Mouse (Mus musculus) embryo, embryonic 10.5 days (tissue): Measurements from ENCODE around the gene Metap1d.
A peak's percentile ranks its signal among the peaks of the same experiment; 100 is the strongest.

Source experiments
- DNase-seq: peaks from one replicate; pipeline ENCODE4 v3.0.0-alpha.2; 2015; ENCODE audit warnings: low spot score

Gene Metap1d

DNA sequence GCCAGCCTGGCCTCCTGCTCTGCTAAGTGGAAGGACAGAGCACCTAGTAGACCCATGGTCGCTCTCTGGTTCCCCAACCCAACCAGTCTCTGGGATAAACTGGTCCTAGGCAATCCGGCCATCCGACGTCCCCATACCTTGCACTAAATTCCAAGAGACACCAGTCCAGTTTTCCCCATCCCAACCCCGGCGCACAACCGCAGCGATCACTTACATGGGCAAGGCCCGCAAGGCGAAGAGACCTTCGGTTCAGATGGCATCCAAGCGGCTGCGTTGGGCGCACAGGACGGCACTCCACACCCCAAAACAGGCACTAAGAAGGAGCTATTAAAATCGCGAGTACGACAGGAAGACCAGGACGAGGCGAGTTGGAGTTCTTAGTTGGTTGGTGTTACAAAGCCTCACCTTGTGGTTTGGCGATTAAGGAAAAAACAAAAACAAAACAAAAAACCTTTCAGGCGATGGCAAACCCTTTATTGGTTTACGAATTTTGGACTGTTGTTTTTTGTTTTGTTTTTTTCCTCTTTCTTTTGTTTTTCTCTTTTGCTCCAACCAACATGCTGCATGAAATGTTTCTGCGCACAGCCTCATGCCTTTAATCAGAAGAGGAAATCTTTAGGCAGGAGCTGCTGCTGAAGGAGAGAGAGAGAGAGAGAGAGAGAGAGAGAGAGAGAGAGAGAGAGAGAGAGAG lies 74.4 kb downstream of the Metap1d start:
- peak; percentile 49 for DNase-seq

DNA sequence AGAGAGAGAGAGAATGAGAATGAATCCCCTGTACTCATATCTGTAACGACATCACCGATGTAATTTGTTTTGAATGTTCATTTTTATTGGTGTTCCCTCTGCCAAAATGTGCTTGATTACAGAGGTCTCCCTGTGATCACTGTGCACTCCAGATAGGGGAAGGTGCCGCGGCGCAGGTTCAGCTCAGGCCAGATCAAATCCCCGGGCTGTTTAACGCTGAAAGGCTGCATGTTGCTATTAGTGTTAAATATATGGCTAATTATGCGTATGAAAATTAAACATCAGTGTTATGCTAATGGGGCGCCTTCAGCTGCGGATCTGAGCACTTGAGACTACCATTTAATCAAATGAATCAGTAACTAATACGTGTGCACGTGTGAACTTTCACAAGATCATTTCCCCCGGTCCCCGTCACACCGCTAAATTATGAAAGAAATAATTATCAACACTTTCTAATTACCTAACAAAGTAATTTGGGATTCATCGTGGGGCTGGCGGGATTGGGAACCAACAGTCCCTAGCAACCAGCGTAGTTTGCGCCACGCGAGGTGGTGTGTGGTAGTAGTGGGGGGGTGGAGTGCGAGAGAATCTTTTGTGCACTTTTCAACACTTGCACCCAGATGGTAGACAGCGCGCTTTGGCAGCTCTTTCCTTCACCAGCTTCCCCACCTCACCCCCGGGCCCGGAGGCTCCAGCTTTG lies 75.1 kb downstream of the Metap1d start, which contains the start of gene Dlx1:
Dlx1 (plus strand) TSS at position 100 of the 700 bp plus-strand sequence.
- peak; percentile 51 for DNase-seq

DNA sequence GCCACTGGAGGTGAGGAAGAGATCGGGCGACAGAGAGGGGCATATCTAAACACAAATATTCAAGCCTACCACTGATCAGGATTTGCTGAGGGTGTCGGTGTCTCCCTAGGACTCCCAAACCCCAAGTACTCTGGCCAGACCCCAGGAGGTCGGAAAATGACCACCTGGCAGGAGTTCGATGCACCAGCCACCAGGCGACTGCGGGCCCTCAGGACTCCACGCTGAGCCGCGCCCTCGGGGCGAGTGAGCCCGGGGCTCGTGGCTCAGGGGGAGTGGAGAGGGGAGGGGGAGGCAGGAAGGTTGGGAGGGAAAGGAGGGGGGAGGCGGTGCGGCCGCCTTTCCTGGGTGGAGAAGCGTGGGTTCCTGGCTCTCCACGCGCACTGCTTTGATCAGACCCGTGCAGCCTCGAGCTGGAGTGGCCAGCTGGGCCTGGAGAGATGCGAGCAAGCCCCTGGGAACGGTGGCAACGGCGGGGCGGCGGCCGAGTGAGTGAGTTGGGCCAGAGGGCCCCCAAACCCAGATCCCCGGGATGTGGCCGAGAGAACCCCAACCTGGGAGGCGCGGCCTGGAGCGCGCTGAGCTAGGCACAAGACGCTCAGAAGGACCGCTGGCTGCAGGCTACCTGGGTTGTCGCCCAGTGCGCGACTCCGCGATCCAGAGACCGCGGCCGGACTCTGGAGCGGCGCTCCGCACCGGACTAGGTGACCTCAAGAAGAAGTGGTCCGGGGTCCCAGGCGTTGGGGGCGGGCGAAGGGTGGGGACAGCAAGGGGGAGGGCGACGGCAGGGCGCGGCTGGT lies 75.8 kb downstream of the Metap1d start:
- no peak for DNase-seq

DNA sequence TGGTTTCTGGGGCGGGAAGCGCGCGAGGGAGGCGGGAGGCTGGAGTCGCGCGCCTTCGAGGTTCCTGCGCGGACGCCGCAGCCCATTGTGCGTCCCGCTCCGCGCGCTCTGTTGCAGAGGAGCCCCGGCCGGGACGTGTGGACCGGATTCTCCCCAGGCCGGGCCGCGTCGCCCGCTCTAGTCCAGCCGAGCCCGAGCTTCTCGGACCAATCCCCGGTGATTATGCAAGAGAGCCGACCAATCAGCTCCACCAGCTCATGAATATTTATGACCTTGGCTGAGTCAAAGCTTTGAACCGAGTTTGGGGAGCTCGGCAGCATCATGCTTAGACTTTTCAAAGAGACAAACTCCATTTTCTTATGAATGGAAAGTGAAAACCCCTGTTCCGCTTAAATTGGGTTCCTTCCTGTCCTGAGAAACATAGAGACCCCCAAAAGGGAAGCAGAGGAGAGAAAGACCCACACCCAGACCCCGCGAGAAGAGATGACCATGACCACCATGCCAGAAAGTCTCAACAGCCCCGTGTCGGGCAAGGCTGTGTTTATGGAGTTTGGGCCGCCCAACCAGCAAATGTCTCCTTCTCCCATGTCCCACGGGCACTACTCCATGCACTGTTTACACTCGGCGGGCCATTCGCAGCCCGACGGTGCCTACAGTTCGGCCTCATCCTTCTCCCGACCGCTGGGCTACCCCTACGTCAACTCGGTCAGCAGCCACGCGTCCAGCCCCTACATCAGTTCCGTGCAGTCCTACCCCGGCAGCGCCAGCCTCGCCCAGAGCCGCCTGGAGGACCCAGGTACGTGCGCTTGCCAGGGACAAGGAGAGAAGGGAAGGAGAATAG lies 76.7 kb downstream of the Metap1d start:
- DNase-seq = peak; percentile 95

DNA sequence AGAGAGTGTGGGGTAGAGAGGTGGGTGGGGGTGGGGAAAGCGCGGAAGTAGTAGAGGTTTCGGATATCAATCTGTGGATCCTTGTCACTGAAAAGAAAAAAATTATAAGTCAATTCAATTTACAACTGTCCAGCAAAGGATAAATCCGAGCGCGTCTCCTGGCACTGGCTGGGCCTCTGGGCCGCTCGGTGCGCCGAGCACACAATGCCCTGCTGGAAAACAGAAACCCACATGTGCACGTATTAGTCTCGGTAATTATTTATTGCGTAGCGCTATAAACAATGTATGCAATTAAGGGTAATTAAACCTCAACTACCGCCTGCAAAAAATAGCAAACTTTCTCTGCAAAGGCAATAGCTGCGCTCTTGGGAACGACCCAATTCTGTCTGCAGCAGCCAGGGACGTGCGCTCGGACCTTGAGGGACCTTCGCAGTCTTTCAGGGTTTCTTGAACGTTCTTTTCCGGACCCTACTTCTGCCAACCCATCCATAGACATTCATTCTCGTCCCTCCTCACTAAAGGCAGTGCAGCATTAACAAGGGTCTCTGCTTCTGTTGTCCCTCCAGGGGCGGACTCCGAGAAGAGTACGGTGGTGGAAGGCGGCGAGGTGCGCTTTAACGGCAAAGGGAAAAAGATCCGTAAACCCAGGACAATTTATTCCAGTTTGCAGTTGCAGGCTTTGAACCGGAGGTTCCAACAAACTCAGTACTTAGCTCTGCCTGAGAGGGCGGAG lies 77.5 kb downstream of the Metap1d start:
- peak; percentile 55 for DNase-seq

DNA sequence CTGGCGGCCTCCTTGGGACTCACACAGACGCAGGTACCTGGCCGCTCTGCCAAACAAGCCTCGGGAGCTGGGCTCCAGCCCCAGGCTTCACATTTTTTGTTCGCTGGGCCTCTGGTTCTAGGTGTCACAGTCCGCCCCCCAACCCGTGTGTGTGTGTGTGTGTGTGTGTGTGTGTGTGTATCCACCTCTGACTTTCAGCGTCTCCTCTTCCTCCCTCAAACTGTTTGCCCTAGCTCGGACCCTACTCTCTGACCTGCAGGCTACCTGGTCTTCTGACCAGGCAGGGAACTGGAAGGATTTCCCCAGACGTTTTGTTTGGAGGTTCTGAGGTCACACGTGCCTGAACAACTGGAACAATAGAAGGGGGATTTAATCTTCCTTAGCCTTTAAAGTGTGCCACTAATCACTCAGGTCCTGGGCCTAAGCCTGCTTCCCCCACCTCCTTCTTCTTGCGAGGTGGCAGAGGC lies 78.1 kb downstream of the Metap1d start:
- DNase-seq = peak; percentile 55

DNA sequence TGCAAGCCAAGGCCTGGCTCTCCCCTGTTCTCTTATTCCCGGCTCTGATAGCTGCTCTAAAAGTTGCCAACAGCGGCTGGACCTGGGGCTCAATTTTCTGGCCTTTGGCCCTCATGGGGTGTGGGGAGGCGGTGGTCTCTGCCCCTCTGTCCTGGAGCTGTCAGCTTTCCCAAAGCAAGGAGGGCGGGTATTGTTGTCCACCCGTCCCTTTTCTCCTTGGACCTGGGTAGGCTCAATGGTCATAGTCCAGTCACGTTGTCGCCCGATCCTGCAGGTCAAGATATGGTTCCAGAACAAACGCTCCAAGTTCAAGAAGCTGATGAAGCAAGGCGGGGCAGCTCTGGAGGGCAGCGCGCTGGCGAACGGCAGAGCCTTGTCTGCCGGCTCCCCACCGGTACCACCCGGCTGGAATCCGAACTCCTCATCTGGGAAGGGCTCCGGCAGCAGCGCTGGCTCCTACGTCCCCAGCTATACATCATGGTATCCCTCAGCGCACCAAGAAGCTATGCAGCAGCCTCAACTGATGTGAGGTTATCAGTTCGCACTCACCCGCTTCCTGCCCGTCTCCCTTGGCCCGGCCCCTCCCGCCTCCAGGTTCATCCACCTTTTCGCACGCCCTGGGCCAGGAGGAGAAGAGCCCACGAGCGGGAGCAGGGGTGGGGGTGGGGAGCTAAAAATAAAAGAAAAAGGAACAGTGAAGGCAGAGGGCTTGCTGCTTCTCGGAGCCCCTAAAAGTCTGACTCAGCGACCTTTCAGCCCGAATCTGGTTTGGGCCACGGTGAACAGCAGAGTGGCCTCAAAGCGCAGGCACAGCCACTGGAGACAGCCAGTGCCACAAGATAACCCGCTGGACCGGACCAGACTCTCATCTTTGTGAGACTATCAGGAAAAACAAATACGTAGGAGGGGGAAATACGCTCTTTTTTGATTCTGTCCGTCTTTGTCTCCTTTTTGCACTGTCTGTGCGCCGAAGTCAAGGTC lies 79.2 kb downstream of the Metap1d start:
- peak; percentile 52 for DNase-seq

DNA sequence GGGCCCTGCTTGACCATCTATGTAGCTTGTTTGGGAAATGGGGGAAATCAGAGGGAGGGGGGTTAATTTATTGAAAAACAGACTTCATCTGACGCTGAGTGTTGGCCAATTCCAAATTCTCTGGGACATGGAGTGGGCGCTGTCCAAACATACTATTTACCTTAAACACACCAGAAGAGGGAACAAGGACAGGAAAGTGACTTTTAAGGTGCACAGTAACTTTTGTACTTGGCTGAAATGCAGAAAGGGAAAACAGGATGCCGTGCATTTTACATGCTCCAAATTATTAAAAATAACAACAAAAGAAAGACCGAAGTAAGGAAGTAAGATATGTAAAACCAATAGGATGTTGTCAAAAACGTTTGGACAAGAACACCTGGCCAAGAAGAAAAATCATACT lies 80.0 kb downstream of the Metap1d start:
- peak; percentile 53 for DNase-seq

DNA sequence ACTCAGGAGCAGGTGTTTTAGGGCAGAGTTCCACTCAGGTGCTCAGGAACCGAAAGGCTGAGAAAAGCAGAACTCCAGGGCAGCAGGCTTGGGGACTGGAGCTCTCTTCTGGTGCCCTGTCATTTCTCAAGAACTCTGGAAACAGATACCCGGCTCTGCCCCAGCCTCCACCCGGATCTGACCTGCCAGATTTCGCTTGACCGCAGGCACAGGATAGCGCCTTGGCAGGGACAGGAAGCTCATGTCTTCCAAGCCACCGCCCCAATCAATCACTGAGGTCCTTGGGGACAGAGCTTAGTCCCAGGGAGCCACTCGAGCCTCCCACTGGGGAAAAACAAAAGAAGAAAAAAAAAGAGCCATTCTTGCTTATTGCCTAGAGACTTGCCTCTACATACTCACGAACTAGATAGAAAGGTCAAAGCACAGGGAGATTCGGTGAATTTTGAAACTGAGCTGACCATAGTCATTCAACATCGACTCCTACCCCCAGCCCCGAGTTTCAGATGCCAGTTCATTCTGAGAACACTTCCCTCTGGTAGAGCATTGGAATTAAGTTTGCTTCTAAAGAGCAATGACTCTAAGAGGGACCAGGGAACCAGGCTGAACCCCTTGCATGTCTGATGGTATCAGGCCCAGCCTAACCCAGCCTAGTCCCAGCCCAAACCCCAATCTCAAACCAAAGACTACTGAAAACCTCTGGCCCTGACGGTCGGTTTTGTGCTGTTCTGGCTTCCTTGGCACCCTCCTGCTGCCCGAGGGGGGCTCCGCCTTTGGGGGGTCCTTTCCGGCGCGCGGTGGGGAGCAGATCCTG lies 81.4 kb downstream of the Metap1d start:
- peak; percentile 57 for DNase-seq

DNA sequence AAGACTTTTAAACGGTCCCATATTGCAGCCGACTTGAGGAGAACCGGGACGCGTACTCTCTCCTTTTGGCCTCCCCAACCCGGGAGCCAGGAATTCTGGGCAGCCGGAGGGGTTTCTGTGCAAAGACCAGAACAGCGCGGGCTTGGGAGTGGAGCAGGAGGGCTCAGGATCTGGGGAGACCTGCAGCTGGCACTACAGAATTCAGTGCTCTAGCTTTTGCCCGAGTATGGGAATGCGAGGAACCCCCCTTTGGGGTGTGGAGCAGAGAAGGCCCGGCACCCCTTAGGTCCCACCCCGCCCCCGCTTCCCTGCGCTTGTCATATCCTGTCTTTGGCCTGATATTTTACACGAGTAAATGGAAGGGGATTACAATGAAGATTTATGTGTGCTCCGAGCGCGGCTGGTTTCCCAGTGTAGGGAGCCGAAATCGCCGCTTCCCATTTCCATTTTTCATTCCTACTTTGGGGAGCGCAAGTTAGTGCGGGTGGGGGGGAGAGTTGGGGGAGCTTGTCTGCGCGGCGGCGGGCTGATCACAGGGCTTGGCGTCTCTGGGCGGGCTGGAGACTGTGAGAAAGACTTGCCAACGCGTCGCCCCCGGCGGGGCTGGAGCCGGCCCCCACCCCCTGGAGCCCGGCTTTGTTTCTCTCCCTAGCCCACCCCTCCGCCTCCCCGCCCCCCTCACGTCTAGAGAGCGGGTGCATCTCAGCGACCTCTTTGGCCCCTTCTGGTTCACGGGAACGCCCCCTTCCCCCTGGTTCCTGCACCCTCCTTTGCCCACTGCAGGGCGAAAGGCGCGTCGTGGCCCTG lies 87.7 kb downstream of the Metap1d start:
- peak; percentile 59 for DNase-seq

DNA sequence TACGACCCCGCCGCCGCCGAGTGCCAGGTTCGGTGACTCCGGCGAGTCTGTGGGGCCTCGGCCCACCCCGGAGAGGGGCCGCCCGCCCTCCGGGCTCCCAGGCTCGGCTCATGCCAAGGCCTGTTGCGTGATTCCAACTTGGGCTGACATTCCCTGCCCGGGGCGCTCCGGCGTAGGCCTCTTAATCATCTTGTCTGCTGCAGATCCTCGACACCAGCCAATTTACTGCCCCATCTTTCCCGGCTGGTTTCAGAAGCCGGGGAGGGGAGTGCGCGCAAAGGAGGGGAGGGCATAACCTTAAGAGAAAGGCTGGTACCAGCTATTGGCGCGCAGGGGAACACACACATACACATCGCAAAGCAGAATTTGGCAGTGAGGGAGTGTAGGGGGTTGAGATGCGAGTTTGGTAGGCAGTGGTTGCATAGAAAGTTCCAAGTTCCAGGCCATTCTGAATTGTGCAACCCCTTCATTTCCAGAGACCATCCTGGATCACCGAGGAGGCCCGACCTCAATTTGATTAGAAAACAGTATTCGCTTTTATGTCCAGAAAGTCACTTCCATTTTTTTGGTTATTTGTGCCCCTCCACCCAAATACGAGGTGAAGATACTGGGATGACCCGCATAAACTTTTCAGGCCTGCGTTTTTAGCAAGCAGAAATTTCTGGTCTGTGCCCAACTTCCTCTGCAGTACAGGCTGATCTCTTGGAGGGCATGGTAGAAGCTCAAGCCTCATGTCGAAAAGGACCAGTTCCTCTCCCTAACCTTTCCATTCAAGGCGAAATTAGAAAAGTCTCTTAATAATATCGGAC lies 88.5 kb downstream of the Metap1d start:
- DNase-seq = peak; percentile 67

DNA sequence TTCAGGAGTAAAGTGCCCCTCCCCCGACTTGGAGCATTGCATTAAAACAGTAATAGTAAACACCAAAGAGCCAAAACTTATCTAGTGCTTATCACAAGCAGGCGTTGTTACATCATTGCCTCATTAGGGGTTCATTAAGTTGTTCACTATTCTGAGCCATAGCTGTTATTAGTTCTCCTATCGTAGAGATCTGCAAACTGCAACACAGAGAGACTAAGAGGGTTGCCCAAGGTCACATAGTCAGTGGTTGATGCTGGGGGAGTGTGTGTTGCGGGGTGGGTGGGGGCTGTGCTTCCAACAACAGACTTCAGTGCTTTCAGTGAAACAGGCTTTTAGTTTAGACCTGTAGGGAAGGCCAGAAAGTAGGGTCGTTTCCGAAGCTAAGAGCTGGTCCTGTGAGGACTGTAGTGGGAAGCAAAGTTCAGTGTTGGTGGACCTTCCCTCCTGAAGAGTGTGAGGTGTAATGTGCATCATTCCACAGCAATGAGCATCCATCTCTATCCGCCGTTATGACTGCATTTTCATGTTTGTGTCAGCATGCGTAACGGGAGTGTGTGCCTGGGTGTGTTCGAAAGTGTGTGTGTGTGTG lies 89.2 kb downstream of the Metap1d start:
- DNase-seq = peak; percentile 61

DNA sequence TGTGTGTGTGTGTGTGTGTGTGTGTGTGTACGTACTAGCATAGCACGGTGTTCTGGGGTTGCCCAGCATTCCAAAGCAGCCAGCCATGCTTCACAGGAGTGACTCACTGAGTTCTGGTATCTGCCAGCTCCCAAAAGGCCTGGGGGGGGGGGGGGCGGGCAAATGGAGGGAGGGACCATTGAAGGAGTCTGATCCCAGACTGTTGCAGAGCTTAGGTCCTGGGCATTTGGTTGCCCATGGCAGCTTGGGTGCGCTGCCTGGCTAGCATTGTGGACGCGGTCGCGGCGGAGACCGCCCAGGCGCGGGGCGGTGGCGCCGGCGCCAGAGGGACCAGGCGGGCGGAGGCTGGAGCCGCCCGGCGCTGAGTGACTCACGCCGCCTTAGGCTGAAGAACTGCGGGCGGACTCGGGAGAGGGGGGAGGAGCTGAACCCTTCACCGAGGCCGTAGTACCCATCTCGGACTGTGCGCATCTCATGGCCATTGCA lies 89.8 kb downstream of the Metap1d start:
- DNase-seq = peak; percentile 77

DNA sequence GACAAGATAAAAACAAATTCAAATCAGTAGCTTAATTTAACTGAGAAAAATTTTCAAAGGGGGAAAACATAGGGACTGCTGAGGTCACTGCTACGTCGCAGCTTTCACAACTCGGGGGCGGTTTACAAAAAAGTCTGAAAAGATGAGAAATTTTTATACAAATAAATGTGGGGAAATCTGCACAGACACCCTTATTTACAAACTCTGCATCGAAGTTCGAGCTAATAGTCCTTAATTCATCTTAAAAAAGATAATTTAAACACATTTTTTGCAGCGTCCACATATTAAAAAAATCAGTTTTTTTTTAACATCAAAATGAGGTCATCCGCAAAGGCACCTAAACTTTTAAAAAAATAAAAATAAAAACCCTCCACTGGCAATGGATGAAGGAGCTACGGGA lies 90.5 kb downstream of the Metap1d start:
- DNase-seq = peak; percentile 28

DNA sequence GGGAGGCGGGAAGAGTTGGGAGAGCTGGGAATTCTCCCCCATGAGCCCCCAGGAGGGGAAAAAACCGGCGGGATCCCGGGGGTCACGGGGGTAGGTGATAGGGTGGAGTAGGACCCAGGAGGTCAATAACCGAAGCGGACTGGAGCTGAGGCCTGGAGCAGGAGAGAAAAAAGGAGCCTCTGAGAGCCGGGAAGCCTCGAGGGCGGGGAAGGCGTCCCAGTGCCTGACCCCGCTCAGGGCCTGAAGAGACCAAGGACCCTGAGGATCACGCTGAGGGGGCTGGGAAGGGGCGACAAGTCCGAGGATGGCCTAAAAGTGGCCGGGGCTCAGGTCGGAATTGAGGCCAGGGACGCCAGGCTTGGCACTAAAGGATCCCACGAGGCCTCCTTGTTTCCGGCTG lies 90.9 kb downstream of the Metap1d start:
- DNase-seq = peak; percentile 60

DNA sequence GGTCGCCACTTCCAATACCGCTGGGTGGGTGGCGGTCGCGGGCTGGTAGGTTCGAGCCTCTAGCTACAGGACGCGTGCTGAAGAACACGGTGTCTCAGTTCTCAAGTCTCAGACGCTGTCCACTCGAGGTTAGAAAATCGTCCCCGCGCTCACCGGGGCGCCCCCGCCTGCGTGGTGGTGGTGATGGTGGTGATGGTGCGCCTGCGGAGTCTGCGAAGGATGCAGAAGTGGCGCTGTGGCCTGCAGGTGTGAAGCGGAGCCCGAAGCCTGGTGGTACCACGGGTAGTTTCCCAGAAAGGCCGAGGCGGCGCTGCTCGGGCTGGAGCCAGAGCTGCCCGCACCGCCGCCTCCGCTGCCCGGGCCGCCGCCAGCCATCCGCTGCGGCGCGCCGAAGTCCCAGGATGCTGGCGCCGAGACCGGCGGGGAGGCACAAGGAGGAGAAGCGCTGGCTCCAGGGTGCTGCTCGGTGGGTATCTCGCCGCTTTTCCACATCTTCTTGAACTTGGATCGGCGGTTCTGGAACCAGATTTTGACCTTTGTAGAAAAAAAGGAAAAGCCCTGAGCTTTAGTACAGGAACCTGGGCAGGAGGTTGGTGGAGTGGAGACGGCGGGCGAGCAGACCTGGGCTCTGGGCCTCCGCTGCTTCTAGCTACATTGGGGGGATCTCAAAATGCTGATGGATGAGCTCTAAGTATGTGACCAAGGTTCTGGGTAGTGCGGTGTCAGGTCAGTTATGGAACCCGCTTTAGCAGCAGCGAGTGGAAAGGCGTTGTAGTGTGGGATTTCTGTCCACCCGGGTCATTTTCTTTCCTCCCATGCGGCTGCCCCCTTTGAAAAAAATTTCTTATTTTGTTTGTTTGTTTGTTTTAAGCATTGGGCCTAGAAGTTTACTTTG lies 91.6 kb downstream of the Metap1d start:
- peak; percentile 72 for DNase-seq
